Mouse (Mus musculus) mesoderm, embryonic 11.5 days (tissue): ENCODE measurements around the gene Fbxl12.
A peak's percentile ranks its signal among the peaks of the same experiment; 100 is the strongest.
"Not testable (repeated sequence)": the region's sequence is repeated elsewhere in the genome, so short reads cannot be mapped to it uniquely, and the experiment has no call there.

Experiments used
- DNase-seq: peaks from one replicate; pipeline ENCODE4 v3.0.0-alpha.2; 2012; ENCODE audit warnings: low read depth, low spot score

Gene Fbxl12

GRCm38 (mm10) chr9:20652260-20652658 is 7.7 kb upstream of the Fbxl12 start:
- DNase-seq, result no peak

- DNase-seq, result peak; percentile 99
Observed at GRCm38 (mm10) chr9:20651602-20652259, 7.2 kb upstream of the Fbxl12 start, which contains the start of gene Pin1. Gene Pin1, plus strand, starts transcription at chr9:20652095.

- DNase-seq, result no peak
Observed at GRCm38 (mm10) chr9:20645121-20645520, 554 bp upstream of the Fbxl12 start.

DNA sequence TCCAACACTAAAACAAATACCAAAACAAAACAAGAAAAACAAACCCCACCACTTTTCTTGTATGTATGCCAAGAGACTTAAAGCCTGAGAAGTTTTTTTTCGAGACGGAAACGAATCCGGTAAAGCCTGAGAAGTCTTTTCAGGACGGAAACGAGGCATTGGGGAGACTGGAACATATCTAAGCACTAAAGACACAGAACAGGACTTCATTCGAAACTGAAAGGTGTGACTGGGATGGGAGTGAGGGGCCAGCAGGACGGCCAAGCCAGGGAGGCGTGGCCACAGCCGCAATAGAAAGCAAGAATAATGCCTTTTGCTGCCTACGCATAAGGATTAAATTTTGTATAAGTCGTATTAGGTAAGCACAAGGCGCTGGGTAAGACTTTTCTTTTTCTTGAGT is 786 bp downstream of the Fbxl12 start:
- no peak for DNase-seq

DNA sequence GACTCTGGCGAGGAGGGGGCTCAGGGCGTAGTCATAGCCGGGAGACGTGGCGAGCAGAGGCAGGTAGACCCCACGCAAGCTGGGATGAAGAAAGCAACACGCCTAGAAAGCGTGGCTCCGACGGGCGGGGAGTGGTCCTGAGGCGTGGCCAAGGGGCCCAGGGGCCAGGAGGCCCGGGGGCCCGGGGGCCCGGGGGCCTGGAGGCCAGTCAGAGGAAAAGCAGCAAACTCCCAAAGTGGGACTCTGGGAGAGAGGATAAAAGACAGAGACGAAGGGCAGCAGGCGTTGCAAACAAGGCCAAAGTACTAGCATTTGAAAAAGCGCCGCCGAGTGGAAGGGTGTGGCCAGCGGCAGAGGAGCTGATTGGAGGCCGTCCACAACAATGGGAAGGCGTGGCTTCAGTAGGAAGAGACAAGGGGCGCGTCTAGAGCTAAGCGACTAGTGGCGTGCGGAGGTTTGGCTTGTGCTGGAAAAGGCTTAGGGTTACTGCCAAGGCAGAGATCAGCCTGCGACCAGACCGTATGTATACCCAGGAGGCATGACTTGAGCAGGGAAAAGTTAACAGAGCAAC is 1.6 kb downstream of the Fbxl12 start:
- peak; percentile 90 for DNase-seq

GRCm38 (mm10) chr9:20642101-20642895 is 2.3 kb downstream of the Fbxl12 start, which contains the start of gene Ubl5:
Gene Ubl5, plus strand, starts transcription at chr9:20642878.
- DNase-seq, result peak; percentile 98

DNA sequence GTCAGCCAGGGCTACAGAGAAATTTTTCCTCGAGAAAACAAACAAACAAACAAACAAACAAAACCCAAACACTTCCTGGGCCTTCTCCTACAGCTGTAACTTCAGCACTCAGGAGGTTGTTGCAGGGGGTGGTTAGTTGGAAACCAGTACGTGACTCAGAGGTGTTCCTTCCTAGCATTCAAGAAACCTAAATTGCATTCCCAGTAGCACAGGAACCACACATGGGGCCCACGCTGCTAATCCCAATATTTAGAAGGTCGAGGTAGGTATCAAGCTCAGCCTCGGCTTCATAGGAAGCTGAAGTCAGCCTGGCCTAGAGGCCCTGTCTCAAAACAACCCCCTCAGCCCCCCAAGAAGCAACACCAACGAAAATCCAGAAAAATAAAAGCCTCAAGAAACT is 3.1 kb downstream of the Fbxl12 start:
- no peak for DNase-seq

DNA sequence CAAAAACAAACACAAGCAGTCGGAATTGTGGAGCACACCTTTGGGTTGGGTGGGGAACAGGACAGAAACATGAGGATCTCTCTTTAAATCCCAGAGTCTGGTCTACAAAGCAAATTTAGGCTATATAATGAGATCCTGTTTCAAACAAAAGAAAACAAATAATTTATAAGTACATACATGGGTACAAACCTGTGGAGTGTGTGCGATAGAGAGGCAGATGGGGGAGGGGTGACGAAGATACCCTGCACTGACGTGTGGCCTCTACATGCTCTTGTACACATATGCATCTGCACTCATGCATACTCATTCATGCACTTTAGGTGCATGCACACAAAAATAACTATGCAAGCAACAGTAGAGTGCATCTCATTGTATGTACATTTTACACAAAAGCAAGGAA is 5.1 kb downstream of the Fbxl12 start:
- DNase-seq, result no peak

DNA sequence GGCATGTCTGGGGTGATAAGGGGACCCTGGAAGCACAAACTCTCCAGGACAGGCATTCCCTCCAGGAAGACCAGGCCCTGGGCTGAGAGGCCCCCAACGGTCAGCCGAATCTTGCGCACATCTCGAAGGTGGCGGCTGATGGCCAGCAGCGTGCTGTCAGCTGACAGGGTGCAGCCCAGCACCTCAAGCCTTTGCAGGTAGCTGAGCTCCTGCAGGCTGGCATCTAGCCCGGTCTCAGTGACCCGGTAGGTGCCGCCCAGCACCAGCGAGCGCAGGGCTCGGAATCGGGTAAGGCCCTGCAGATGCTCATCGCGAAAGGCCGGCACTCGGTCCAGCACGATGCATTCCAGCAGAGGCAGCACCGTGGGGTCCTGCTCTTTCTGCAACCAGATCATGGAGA is 6.0 kb downstream of the Fbxl12 start:
- DNase-seq, result no peak

DNA sequence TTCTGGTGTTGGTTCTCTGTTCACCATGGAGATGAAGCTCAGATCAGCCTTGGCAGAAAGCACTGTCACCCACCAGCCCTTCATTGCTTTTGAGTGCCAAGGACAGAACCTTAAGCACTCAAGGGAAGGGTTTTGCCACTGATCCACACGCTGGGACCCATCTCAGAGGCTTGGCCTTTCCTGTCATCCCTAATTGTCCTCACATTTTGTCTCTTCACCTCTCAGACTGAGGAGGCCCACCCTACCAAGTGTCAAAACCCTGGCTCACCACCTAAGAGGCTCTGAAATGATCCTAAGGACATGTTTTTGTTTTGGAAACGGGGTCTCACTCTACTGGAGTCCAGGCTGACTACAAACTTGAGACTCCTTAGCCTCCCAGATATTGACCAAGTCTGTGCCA is 7.8 kb downstream of the Fbxl12 start:
- no peak for DNase-seq

DNA sequence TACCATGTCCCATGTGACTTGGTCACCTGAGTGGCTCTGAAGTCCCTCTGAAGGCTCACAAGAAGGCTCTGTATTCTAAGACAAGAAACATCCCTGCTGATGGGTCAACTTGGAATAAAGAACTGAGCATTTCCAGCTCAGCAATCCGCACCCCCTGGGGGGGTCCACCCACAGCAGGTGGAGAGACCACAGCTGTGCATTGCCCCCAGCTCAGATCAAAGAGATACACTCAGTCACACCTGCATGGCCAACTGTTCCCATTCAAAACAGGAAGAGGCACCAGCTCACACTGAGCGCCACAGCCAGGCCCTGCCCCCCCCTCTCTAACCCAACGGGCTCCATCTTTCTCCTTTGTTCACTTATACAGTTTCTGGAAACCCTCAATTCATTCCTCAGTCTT is 8.3 kb downstream of the Fbxl12 start:
- DNase-seq, result no peak

DNA sequence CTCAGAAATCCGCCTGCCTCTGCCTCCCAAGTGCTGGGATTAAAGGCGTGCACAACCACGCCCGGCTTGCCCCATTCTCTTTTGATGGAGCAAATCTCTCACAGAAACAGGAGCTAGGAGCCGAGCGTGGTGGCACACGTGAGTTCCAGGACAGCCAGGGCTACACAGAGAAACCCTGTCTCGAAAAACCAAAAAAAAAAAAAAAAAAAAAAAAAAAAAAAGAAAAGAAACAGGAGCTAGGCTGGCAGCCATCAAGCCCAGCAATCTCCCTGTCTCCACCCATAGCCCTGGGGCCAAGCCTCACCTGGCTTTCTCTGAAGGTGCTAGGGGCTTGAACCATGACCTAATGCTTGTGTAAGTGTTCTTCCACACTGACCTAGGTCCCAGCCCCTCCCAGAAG is 8.9 kb downstream of the Fbxl12 start:
- DNase-seq, result not testable (repeated sequence)

GRCm38 (mm10) chr9:20631332-20631731 is 13.2 kb downstream of the Fbxl12 start:
- no peak for DNase-seq

GRCm38 (mm10) chr9:20616685-20617084 is 27.9 kb downstream of the Fbxl12 start:
- no peak for DNase-seq

DNA sequence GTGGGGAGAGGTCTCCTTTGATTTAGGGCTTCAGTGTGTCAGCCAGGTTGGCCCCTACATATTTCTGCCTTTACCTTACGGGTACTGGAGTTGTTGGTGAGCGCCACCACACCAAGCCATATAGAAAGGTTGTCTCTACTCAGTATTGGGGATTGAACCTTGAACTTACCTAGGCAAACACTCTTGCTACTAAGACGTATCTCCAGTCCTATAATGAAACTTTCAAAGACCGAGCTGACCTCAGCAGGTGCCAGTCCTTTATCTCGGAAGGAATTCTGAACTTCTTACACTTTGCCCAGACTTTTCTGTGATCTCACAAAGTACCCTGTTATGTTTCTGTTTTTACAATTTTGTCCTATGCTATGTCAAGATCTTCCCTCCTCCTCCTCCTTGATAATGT is 32.6 kb downstream of the Fbxl12 start:
- no peak for DNase-seq

DNA sequence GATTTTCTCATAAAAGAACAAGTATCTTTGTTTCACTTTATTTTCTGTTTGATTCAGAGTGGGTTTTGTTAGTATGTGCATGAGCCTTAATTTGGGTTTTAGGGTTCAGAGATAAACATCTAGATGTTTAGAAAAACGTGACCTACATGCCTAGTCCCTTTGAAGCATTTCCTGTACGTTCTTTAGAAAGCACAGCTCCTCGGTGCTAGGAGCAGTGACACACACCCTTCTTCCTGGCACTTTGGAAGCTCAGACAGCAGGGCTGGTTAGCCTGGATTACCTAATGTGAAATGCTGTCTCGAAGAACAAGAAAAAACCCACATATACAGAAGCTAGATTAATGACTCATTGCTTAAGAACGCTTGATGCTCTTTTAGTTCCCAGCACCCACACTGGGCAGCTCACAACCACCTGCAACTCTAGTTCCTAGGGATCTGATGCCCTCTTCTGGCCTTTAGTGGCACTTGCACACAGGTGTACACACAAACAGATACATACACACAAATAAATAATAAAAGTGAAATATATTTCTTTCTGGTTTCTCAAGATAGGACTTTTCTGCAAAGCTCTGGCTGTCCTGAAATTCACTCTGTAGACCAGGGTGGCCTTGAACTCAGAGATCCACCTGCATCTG is 34.6 kb downstream of the Fbxl12 start:
- no peak for DNase-seq

- peak; percentile 96 for DNase-seq
Observed at GRCm38 (mm10) chr9:20607100-20607974, 37.2 kb downstream of the Fbxl12 start.

DNA sequence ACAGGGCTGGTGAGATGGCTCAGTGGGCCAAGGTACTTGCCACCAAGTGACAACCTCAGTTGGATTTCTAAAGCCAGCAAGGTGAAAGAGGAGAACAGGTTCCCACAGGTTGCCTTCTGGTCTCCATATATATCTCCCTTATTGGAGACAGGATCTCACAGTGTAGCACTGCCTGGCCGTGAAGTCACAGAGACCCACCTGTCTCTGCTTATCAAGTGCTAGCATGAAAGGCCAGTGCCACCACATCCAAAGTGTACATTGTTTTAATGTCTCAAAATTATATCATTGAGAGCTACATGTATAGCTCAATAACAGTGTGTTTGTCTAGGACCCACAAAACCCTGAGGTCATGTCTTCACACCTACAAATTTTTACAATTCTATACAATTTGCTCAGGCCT is 38.3 kb downstream of the Fbxl12 start:
- DNase-seq, result no peak

DNA sequence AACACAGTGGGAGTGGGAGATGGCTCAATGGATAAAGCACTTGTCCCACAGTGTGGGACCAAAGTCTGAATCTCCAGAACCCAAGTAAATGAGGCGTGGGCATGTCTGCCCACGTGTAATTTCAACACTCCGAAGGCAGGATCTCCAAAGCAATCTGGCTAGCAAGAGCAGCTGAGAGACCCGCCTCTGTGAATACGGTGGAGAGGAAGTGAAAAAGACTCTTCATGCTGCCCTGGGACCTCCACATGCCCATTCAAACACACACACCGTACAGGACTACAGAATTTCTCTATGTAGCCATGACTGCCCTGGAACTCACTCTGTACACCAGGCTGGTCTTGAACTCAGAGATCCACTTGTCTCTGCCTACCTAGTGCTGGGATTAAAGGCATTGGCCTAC is 43.3 kb downstream of the Fbxl12 start:
- DNase-seq, result no peak

- DNase-seq, result peak; percentile 96
Observed at GRCm38 (mm10) chr9:20581175-20581634, 63.4 kb downstream of the Fbxl12 start, which contains the start of gene Zfp846. Gene Zfp846, plus strand, starts transcription at chr9:20581291.

DNA sequence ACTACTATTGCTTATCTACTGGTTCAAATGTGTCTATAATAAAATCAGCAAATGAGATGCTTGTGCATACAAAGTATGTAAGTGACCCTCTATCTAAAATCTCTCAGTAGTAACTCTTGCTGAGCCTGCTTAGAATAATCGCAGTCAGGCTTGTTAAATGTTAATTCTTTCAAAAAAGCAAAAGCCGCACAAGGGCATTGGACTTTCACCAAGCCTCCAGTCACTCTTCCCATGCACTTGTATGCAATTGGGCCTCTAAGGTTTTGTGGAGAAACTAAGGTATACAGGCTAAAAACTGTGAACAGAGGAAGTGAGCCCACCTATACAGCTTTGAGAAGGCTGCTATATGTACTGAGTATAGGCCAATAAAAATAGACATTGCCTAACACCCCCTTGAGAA is 68.0 kb downstream of the Fbxl12 start:
- no peak for DNase-seq
